Mouse (Mus musculus) ovary, postnatal 36 days (tissue): ENCODE results near the gene Gm5617.
"Not testable (repeated sequence)": the region's sequence is repeated elsewhere in the genome, so short reads cannot be mapped to it uniquely, and the experiment has no call there.

Experiments
- DNase-seq: peaks from one replicate; pipeline ENCODE4 v3.0.0; 2022; ENCODE audit warnings: low spot score, mixed read lengths

Gm5617 gene

DNA sequence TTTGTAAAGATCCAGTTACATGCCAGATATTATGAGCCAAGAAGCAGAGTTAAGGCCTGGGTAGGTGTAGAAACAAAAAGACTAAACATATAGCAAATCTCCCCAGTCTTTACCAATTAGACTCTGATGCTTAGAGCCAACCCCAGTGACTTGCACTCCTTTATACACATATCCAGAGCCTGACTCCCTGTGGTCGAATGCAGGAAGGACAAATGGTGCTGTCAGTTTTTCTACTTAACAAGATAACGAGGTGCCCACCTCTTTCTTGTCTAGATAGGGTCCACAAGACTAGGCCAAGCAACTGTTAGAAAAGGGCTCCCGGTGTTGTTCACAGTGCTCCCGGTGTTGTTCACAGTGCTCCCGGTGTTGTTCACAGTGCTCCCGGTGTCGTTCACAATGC lies 6.0 kb downstream of the Gm5617 start:
- DNase-seq: no peak

DNA sequence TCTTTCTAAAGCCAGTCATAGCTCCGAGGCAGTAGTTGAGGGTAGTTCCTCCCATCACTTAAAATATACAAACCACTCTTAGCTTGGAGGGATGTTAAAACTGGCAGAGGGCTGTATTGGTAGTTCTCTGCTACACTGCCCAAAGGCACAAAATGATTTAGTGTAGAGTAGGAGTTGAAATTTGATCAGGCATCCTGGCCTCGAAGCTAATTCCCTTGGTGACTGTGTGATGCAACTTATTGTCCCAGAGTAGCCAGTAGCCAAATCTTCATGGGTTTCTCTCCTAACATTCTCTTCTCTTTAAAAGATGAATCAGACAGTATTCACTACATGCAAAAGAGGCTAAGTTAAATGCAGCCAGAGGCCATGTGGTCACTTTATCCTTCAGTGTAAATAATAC lies 7.8 kb downstream of the Gm5617 start:
- no peak for DNase-seq

DNA sequence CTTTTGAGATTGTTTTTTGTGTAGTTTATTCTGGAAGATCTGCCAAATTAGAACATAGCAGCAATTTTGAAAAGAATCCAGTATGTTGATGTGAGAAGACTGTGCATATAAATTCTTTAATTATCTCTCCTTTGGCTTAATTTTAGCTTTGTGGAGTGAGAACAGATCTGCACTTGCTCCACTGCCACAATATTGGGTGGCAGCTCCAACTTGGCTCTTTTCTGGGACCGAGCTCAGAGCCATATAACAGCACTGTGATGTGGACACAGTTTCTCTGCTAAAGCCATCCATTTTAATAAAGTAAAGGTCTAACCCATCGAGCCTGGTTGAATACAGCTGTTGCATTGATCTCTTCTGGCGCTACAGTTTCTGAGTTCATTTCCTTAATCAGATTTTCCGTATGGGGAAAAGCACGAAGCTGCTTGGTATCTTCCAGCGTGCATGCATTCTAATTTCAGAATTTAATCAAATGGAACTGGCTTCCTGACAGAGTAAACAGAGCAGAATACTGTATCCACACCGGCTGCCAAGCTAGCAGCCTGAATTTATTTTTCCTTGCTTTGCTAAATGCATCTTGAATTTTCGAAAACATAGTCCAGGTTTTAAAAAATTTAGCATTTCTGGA lies 9.6 kb downstream of the Gm5617 start:
- no peak for DNase-seq

- no peak for DNase-seq
Measured at GRCm38 (mm10) chr9:48510134-48510533, 14.9 kb downstream of the Gm5617 start.

DNA sequence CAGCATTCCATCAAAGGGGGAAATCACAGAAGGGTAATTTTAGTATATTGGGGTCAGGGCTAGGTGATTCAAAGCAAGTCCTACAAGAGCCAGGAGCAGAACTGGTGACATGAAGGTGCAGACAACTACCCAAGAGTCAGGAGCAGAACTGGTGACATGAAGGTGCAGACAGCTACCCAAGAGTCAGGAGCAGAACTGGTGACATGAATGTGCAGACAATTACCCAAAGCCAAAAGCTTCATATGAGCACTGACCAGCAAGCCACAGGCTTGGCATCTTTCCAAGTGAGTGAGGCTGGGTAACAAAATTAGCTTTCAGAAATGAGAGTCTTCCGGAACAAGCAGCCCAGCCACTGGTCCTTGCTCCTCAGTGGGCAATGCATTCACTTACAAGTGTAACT lies 20.1 kb downstream of the Gm5617 start:
- no peak for DNase-seq

- no peak for DNase-seq
Measured at GRCm38 (mm10) chr9:48516615-48517371, 21.6 kb downstream of the Gm5617 start.

GRCm38 (mm10) chr9:48517372-48518130 lies 22.3 kb downstream of the Gm5617 start:
- DNase-seq: no peak

GRCm38 (mm10) chr9:48520405-48520804 lies 25.2 kb downstream of the Gm5617 start:
- not testable (repeated sequence) for DNase-seq

DNA sequence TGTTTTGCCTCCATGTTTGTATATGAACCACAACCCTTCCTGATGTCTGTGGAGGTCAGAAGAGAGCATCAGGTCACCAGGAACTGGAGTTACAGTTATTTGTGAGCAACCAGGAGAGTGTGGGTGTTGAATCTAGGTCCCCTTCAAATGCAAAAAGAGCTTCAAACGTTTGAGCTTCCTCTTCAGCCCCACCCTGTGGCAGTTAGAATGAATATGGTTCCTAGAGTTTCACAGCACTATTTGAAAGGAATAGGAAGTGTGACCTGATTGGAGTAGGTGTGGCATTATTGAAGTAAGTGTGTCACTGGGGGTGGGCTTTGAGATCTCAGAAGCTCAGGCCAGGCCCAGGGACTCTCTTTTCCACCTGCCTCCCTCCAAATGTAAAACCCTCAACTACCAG lies 30.3 kb downstream of the Gm5617 start:
- DNase-seq: no peak

DNA sequence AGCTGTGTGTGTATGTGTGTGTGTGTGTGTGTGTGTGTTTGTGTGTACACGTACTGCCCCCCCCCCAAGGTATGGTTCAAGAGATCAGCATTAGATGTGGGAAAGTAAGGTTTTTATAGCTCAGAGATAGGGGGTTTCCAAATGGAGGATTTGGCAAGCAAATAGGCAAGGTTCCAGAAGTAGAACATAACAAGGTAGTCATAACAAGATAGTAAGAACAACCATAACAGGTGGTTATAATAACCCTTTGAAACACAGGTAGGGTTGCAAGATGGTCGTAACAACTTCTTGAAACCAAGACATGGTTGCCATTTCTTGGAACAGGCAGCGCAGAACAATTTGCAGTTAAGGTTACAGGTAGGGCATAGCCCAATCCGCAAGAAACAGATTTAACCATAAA lies 31.3 kb downstream of the Gm5617 start:
- no peak for DNase-seq

GRCm38 (mm10) chr9:48531294-48531693 lies 36.1 kb downstream of the Gm5617 start:
- no peak for DNase-seq

- no peak for DNase-seq
Measured at GRCm38 (mm10) chr9:48532203-48532602, 37.0 kb downstream of the Gm5617 start.

- DNase-seq: no peak
Measured at GRCm38 (mm10) chr9:48532730-48533129, 37.5 kb downstream of the Gm5617 start.

DNA sequence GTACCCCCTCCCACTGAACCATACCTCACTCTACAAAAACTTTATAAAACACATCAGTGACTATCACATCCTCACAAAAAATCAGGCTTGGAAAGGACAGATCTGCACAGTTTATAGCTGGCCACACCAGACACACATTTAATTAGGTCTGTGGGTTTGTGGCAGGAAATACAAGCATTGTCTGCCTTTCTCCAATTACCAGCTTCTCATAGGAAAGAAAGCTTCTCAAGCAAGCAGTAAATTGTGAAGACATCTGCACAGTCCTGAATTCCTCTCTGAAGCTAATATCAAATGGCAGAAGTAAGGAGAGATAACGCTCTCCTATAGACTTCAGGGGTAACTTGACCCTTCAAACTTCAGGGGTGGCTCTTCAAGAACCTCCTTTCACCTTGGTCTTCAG lies 41.2 kb downstream of the Gm5617 start:
- DNase-seq: no peak

- not testable (repeated sequence) for DNase-seq
Measured at GRCm38 (mm10) chr9:48537616-48538015, 42.4 kb downstream of the Gm5617 start.

GRCm38 (mm10) chr9:48538044-48538645 lies 42.9 kb downstream of the Gm5617 start:
- DNase-seq: no peak

DNA sequence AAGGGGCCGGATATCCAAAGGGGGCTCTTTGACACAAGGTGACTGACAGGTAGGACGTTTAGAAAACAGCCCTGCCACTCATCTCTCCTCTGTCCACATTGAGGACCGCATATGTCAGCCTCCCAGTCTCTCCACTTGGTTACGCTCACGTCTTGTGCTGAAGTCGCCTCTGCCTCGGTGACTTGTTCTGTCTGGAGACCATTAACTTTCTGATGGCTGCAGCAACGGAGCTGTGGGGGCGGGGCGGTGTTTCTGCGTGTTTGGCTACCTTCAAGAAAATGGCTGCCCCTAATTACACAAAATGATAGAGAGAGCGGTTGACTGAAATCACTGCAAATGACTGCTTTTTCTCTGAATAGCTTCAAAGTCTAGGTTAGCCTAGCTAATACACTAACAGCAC lies 43.4 kb downstream of the Gm5617 start:
- no peak for DNase-seq
